Mouse (Mus musculus): ENCODE data around the gene Olfr1290.

Gene Olfr1290

GRCm38 (mm10) chr2:111493729-111494128 lies at the start of gene Olfr1290:
TSS of gene Olfr1290 (minus strand) at chr2:111493829.
- no peak for DNase-seq (ENCODE audit: low read depth)

DNA sequence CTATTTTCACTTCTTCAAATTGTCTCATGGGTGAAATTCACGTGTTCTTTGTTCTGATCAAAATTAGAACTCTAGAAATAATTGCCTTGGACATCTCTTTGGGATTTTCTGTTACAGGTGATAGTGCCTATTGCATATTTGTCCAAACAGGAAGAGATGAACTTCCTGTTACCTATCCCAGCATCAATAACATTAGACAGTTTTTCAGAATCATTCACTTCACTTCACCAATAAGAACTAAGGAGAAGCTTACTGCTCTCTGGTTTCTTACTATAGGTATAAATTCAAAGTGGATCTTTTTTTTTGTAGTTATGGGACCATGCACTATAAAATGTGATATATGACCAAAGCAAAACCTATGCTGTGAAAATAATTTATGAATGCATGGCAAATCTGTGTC lies 46.6 kb upstream of the Olfr1290 start, which contains the start of gene Olfr1294:
TSS of gene Olfr1294 (minus strand) at position 101 of the 400 bp plus-strand sequence.
- no peak for DNase-seq (ENCODE audit: low read depth)

DNA sequence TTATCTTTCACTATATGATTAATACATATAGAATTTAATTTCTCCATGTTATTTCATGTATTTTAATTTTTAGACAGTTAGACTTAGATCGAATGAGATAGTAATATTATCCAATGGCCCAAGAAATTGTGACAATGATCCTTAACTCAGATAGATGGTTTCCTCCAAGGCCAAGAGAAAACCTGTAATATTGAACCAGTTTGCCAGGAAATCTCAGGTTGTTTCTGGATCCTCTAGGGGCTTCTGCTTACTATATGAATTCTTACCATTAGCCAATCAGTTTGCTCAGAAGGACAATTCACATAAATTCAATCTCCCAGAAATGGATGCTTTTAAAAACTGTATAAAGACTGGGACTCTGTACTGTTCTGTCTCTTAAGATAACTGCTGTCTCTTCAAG lies 31.3 kb upstream of the Olfr1290 start, which contains the start of gene Olfr1293-ps:
TSS of gene Olfr1293-ps (plus strand) at position 301 of the 400 bp plus-strand sequence.
- no peak for DNase-seq (ENCODE audit: low read depth)

DNA sequence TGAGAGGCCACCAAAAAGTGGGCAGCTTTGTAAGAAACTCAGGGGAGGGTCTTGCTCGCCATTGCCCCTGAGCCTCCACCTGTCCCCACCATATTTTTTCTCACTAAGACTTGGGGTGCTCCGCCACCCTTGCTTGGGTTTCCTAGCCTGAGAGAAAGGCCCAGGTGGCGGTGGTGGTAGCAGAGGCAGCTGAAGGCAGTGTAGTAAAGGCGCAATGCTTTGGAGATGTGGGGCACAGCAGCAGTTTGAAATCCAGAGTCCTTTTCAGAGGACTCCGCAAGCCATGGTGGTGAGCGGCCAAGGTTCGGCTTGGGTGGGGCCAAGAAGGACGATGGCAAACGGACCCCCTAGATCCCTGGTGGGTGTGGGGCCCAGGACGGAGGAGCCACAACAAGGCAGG lies 23.8 kb upstream of the Olfr1290 start:
- DNase-seq (ENCODE audit: low read depth), result no peak

DNA sequence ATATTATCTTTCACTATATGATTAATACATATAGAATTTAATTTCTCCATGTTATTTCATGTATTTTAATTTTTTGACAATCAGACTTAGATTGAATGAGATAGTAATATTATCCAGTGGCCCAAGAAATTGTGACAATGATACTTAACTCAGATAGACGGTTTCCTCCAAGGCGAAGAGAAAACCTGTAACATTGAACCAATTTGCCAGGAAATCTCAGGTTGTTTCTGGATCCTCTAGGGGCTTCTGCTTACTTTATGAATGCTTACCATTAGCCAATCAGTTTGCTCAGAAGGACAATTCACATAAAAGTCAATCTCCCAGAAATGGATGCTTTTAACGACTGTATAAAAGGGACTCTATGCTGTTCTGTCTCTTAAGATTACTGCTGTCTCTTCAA lies 3.3 kb upstream of the Olfr1290 start, which contains the start of gene Olfr1291-ps1:
TSS of gene Olfr1291-ps1 (plus strand) at position 301 of the 400 bp plus-strand sequence.
- no peak for DNase-seq (ENCODE audit: low read depth)

- DNase-seq (ENCODE audit: low read depth), result no peak
Observed at GRCm38 (mm10) chr2:111480519-111480918, 13.1 kb downstream of the Olfr1290 start, which contains the start of gene Olfr1289. TSS of gene Olfr1289 (plus strand) at chr2:111480819.

DNA sequence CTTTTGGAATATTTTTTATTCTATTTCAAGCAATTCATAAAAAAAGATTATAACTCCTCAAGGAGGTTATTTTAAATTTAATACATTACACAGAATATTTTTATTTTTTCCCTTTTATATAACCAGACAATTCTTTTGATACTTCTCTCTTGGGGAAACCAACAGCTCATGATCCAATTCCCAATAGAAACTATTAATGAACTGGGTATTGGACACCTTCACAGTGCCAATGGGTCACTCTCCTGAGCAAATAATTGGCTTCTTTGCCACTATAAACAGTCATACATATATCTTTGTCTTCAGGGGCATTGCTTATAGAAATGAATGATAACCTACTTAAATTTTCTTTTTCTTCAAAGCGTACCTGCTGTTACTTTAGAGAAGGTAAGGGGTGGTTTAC lies 19.8 kb downstream of the Olfr1290 start, which contains the start of gene Olfr1288:
TSS of gene Olfr1288 (plus strand) at position 301 of the 400 bp plus-strand sequence.
- DNase-seq (ENCODE audit: low read depth), result no peak

- no peak for DNase-seq (ENCODE audit: low read depth)
Observed at GRCm38 (mm10) chr2:111448842-111449241, 44.8 kb downstream of the Olfr1290 start, which contains the start of gene Olfr1287. TSS of gene Olfr1287 (plus strand) at chr2:111449142.

Measured in fibroblast of lung, adult 2 months (primary cell).